Mouse (Mus musculus): ENCODE data around the gene Pwp2. TPM values are rescaled to one million over a fixed set of nuclear protein-coding genes. Genes with fewer than 3 reads are reported as not detected.

Gene Pwp2
- total and polyA plus RNA-seq, 3 experiments: 41.2 to 49.9 (median 43.0) TPM

- no peak for DNase-seq (ENCODE audit: extremely low read depth)
- H3K9ac ChIP-seq (ENCODE audit: insufficient read depth, low read depth): no peak overlapping the region
- H3K79me2 ChIP-seq (replicated peaks; ENCODE audit: control insufficient read depth, extremely low read depth, insufficient read depth, poor library complexity, severe bottlenecking): no peaks in the 10 kb centered on the region
- H3K27me3 ChIP-seq (replicated peaks): no peaks in the 10 kb centered on the region
- no peak overlapping the region for H3K4me3 ChIP-seq (replicated peaks in 1 of 3; ENCODE audit: low read depth in 2 of 3, low read length in 2 of 3, poor library complexity in 1 of 3)
- in situ Hi-C loops (cut with MboI; ENCODE audit: low pct_ligation_motif_present, low pct_unique_long_range_greater_than_20kb, low sequenced_read_pairs) (no loop called here), dilution Hi-C loops (cut with MboI; ENCODE audit: extremely low pct_ligation_motif_present, extremely low pct_unique_long_range_greater_than_20kb, low sequenced_read_pairs) (no loop called here)
- no peak for TF ChIP-seq SMC3 (IDR thresholded peaks at IDR 0.05; ENCODE audit: low read depth, low read length)
- TF ChIP-seq E2F4 (IDR thresholded peaks at IDR 0.05; ENCODE audit: insufficient replicate concordance, low read depth, low read length): no peak
- no peak for TF ChIP-seq PAX5 (IDR thresholded peaks at IDR 0.05; ENCODE audit: low read length)
- no peak for TF ChIP-seq ELF1 (IDR thresholded peaks at IDR 0.05; ENCODE audit: low read depth, low read length)
- TF ChIP-seq POLR2AphosphoS2 (IDR thresholded peaks at IDR 0.05; ENCODE audit: low read depth, low read length): no peak
- no peak for TF ChIP-seq MAFK (IDR thresholded peaks at IDR 0.05; ENCODE audit: insufficient replicate concordance, low read length)
- no peak for TF ChIP-seq USF2 (conservative IDR thresholded peaks at IDR 0.05; ENCODE audit: low read depth, low read length)
- TF ChIP-seq CHD1 (IDR thresholded peaks at IDR 0.05; ENCODE audit: low read depth, low read length): no peak
- TF ChIP-seq MAZ (IDR thresholded peaks at IDR 0.05; ENCODE audit: low read depth, low read length): no peak
- TF ChIP-seq RCOR1 (conservative IDR thresholded peaks at IDR 0.05; ENCODE audit: low read depth, low read length): no peak
- no peak for TF ChIP-seq MAX (IDR thresholded peaks at IDR 0.05; ENCODE audit: low read length)
- TF ChIP-seq MYC (IDR thresholded peaks at IDR 0.05; ENCODE audit: low read depth, low read length): no peak
- no peak for TF ChIP-seq RAD21 (IDR thresholded peaks at IDR 0.05; ENCODE audit: low read depth, low read length)
- no peak for TF ChIP-seq POLR2A (IDR thresholded peaks at IDR 0.05; ENCODE audit: low read depth, low read length)
- no peak for TF ChIP-seq UBTF (IDR thresholded peaks at IDR 0.05; ENCODE audit: low read depth, low read length)
- no peaks in the 10 kb centered on the region for H3K9me3 ChIP-seq (replicated peaks; ENCODE audit: low read length)
- H3K36me3 ChIP-seq (replicated peaks in 1 of 2; ENCODE audit: control insufficient read depth in 1 of 2, insufficient read depth in 1 of 2, low read length in 1 of 2): peaks cover 24 to 57% of the 10 kb centered on the region in 2 experiments
- no peak overlapping the region for H3K4me2 ChIP-seq (ENCODE audit: insufficient read depth, low read depth, poor library complexity, severe bottlenecking)
- no peak overlapping the region for H3K27ac ChIP-seq (ENCODE audit: insufficient read depth, low read depth)
- H3K4me1 ChIP-seq (ENCODE audit: control insufficient read depth in 1 of 2, insufficient read depth in 2 of 2): peaks cover 3 to 4% of the 10 kb centered on the region in 2 experiments; a peak in 1 of 4 replicates
Measured at GRCm38 (mm10) chr10:78160369-78161095, 24.4 kb downstream of the Pwp2 start.

GRCm38 (mm10) chr10:78159906-78160305, 25.0 kb downstream of the Pwp2 start:
- H3K4me2 ChIP-seq (ENCODE audit: insufficient read depth, low read depth, poor library complexity, severe bottlenecking): no peak overlapping the region
- peak; percentile 97 for TF ChIP-seq ZC3H11A (IDR thresholded peaks at IDR 0.05; ENCODE audit: low read depth, low read length)
- peak; percentile 99 for TF ChIP-seq SMC3 (IDR thresholded peaks at IDR 0.05; ENCODE audit: low read depth, low read length)
- TF ChIP-seq CTCF (conservative IDR thresholded peaks at IDR 0.05 in 1 of 2, IDR thresholded peaks at IDR 0.05 in 1 of 2; ENCODE audit: low read depth in 2 of 2, low read length in 2 of 2): peak; percentile 92 to 95
- peak; percentile 93 for TF ChIP-seq RAD21 (IDR thresholded peaks at IDR 0.05; ENCODE audit: low read depth, low read length)
- TF ChIP-seq USF1 (IDR thresholded peaks at IDR 0.05; ENCODE audit: low read depth, low read length): no peak
- no peak for TF ChIP-seq PAX5 (IDR thresholded peaks at IDR 0.05; ENCODE audit: low read length)
- in situ Hi-C loops (cut with MboI; ENCODE audit: low pct_ligation_motif_present, low pct_unique_long_range_greater_than_20kb, low sequenced_read_pairs): no loop called here
- H3K27me3 ChIP-seq (replicated peaks): no peaks in the 10 kb centered on the region
- peak; percentile 69 for DNase-seq (ENCODE audit: extremely low read depth)
- no peak overlapping the region for H3K27ac ChIP-seq (ENCODE audit: insufficient read depth, low read depth)
- H3K9ac ChIP-seq (ENCODE audit: insufficient read depth, low read depth): no peak overlapping the region
- H3K36me3 ChIP-seq (replicated peaks in 1 of 2; ENCODE audit: control insufficient read depth in 1 of 2, insufficient read depth in 1 of 2, low read length in 1 of 2): peaks cover 22 to 51% of the 10 kb centered on the region in 2 experiments
- H3K4me1 ChIP-seq (ENCODE audit: control insufficient read depth in 1 of 2, insufficient read depth in 2 of 2): peaks cover 3 to 4% of the 10 kb centered on the region in 2 experiments; a peak in 1 of 4 replicates
- no peak overlapping the region for H3K4me3 ChIP-seq (replicated peaks in 1 of 3; ENCODE audit: low read depth in 2 of 3, low read length in 2 of 3, poor library complexity in 1 of 3)
- no peaks in the 10 kb centered on the region for H3K79me2 ChIP-seq (replicated peaks; ENCODE audit: control insufficient read depth, extremely low read depth, insufficient read depth, poor library complexity, severe bottlenecking)
- dilution Hi-C loops (cut with MboI; ENCODE audit: extremely low pct_ligation_motif_present, extremely low pct_unique_long_range_greater_than_20kb, low sequenced_read_pairs): no loop called here
- no peaks in the 10 kb centered on the region for H3K9me3 ChIP-seq (replicated peaks; ENCODE audit: low read length)
